Mouse (Mus musculus): ENCODE results near the gene Olfr1164. TPM values are rescaled to one million over a fixed set of nuclear protein-coding genes. Genes with fewer than 3 reads are reported as not detected.

Olfr1164 gene
- not detected in 2 replicates for total RNA-seq (2014; fragmentation: Nextera tagmentation)
- total RNA-seq (2017): not detected in 2 replicates

DNA sequence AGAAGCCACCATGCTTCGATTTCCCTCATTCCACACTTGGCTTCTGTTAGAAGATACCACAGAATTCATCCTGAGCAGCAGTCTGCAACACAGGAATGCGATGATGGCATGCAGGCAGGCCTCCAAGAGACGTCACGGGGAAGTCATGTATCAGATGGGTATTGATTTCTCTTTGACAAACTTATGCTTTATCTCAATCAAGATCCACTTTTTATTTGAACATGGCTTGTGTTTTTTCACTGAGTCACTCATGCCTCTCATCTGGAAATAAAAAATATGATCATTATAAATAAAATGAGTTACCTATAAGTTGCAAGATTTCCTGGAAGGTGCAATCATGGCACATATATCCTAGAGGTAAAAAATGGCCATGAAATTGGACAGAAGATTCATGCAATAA, at the start of gene Olfr1164:
Gene Olfr1164 (minus strand): TSS at position 101 of the 400 bp plus-strand sequence.
- ATAC-seq (replicated peaks; ENCODE audit: poor library complexity, severe bottlenecking): no peak

DNA sequence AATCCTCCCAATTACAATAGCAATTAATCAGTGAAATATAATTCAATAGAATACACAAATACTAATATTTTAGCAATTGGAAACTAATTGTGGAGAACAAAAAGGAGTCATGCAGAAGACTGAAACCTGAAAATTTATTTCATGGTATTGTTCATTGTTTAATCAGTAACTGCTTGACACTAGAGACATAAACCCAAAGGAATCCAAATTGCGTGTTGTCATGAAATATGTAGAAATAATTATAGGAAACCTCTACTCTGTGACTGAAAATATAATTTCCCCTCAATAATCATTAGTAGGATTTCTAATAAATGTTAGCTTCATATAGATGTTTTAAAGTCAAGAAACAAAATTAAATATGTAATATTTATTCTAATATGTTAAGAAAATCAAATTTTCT, 34.4 kb upstream of the Olfr1164 start, which contains the start of gene Olfr1166:
Gene Olfr1166 (minus strand): TSS at position 101 of the 400 bp plus-strand sequence.
- no peak for ATAC-seq (replicated peaks; ENCODE audit: poor library complexity, severe bottlenecking)

DNA sequence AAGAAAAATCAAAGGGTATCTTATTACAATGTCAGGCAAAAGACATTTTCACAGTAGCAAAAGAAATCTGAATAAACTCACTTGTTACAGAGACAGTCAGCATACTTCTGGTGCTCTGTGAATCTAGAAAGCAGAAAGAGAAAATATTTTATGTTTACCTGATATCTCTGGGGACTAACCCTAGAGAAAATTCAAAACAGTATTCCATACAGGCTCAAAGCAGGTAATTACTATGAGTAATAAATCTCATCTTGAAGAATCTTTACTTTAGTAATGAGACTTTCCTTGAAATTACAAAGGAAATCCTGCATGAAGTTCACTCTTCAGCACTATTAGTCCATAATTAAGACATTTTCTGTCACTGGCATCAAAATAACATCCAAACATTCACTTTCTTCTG, 22.0 kb downstream of the Olfr1164 start, which contains the start of gene Olfr1163:
Gene Olfr1163 (minus strand): TSS at position 101 of the 400 bp plus-strand sequence.
- no peak for ATAC-seq (replicated peaks; ENCODE audit: poor library complexity, severe bottlenecking)

DNA sequence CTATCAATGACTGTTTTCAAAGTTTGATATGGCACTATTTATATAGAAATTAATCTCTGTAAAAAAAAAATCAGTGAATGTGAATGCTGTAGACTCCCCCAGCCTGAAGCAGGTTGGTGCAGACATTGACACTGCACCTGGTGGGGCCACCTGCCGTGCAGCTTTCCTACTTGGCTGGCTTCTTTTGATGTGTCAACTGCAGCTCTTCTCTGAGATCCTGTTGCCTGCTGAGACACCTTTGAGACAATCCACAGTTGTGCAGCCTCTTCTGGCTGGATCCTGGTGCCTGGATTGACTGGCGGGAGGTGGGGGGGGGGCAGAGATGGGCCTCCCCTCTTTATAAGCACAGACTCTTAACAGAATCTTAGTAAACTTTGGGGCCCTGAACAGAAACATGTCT, 30.2 kb downstream of the Olfr1164 start:
- no peak for ATAC-seq (replicated peaks; ENCODE audit: poor library complexity, severe bottlenecking)

DNA sequence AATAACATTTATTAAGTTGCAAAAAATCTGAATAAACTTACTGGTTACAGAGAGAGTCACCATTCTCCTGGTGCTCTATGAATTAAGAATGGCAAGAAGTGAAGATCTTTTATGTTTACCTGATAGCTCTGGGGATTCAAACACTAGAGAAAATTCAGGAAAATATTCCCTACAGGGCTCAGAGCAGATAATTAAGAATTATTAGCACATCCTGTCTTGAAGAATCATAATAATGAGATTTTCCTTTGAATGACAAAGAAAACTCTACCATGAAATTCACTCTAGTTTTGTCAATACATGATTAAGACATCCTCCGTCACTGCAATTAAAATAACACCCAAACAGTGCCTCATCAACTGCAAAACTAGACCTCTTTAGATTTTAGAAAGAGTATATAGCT, 42.7 kb downstream of the Olfr1164 start, which contains the start of gene Olfr1162:
Gene Olfr1162 (minus strand): TSS at position 101 of the 400 bp plus-strand sequence.
- no peak for ATAC-seq (replicated peaks; ENCODE audit: poor library complexity, severe bottlenecking)

Other genes with a start within 250 kb of the Olfr1164 start
- not detected in 2 replicates for gene Olfr1150-ps1, start 250.0 kb downstream of the Olfr1164 start, total RNA-seq (2014; fragmentation: Nextera tagmentation)
- gene Olfr1150-ps1, start 250.0 kb downstream of the Olfr1164 start, total RNA-seq (2017): not detected in 2 replicates
- not detected in 2 replicates for gene Olfr1151, start 238.1 kb downstream of the Olfr1164 start, total RNA-seq (2014; fragmentation: Nextera tagmentation)
- gene Olfr1151, start 238.1 kb downstream of the Olfr1164 start, total RNA-seq (2017): not detected in 2 replicates
- not detected in 2 replicates for gene Olfr1152, start 227.5 kb downstream of the Olfr1164 start, total RNA-seq (2014; fragmentation: Nextera tagmentation)
- not detected in 2 replicates for gene Olfr1152, start 227.5 kb downstream of the Olfr1164 start, total RNA-seq (2017)
- gene Olfr1153, start 199.0 kb downstream of the Olfr1164 start, total RNA-seq (2014; fragmentation: Nextera tagmentation): not detected in 2 replicates
- not detected in 2 replicates for gene Olfr1153, start 199.0 kb downstream of the Olfr1164 start, total RNA-seq (2017)
- not detected in 2 replicates for gene Olfr1154, start 188.8 kb downstream of the Olfr1164 start, total RNA-seq (2014; fragmentation: Nextera tagmentation)
- not detected in 2 replicates for gene Olfr1154, start 188.8 kb downstream of the Olfr1164 start, total RNA-seq (2017)
- gene Olfr1155, start 148.8 kb downstream of the Olfr1164 start, total RNA-seq (2014; fragmentation: Nextera tagmentation): not detected in 2 replicates
- not detected in 2 replicates for gene Olfr1155, start 148.8 kb downstream of the Olfr1164 start, total RNA-seq (2017)
- not detected in 2 replicates for gene Olfr1156, start 140.9 kb downstream of the Olfr1164 start, total RNA-seq (2014; fragmentation: Nextera tagmentation)
- not detected in 2 replicates for gene Olfr1156, start 140.9 kb downstream of the Olfr1164 start, total RNA-seq (2017)
- gene Olfr1157, start 125.7 kb downstream of the Olfr1164 start, total RNA-seq (2014; fragmentation: Nextera tagmentation): not detected in 2 replicates
- gene Olfr1157, start 125.7 kb downstream of the Olfr1164 start, total RNA-seq (2017): not detected in 2 replicates
- not detected in 2 replicates for gene Olfr74, start 119.3 kb downstream of the Olfr1164 start, total RNA-seq (2014; fragmentation: Nextera tagmentation)
- gene Olfr74, start 119.3 kb downstream of the Olfr1164 start, total RNA-seq (2017): not detected in 2 replicates
- gene Olfr1158, start 103.9 kb downstream of the Olfr1164 start, total RNA-seq (2014; fragmentation: Nextera tagmentation): not detected in 2 replicates
- not detected in 2 replicates for gene Olfr1158, start 103.9 kb downstream of the Olfr1164 start, total RNA-seq (2017)
- not detected in 2 replicates for gene Olfr1160, start 85.7 kb downstream of the Olfr1164 start, total RNA-seq (2014; fragmentation: Nextera tagmentation)
- not detected in 2 replicates for gene Olfr1160, start 85.7 kb downstream of the Olfr1164 start, total RNA-seq (2017)
- gene Olfr1161, start 71.2 kb downstream of the Olfr1164 start, total RNA-seq (2014; fragmentation: Nextera tagmentation): not detected in 2 replicates
- gene Olfr1161, start 71.2 kb downstream of the Olfr1164 start, total RNA-seq (2017): not detected in 2 replicates
- not detected in 2 replicates for gene Olfr73, start 56.3 kb downstream of the Olfr1164 start, total RNA-seq (2014; fragmentation: Nextera tagmentation)
- not detected in 2 replicates for gene Olfr73, start 56.3 kb downstream of the Olfr1164 start, total RNA-seq (2017)
- gene Olfr1162, start 42.8 kb downstream of the Olfr1164 start, total RNA-seq (2014; fragmentation: Nextera tagmentation): not detected in 2 replicates
- not detected in 2 replicates for gene Olfr1162, start 42.8 kb downstream of the Olfr1164 start, total RNA-seq (2017)
- not detected in 2 replicates for gene Olfr1163, start 22.1 kb downstream of the Olfr1164 start, total RNA-seq (2014; fragmentation: Nextera tagmentation)
- not detected in 2 replicates for gene Olfr1163, start 22.1 kb downstream of the Olfr1164 start, total RNA-seq (2017)
- gene Olfr1166, start 34.3 kb upstream of the Olfr1164 start, total RNA-seq (2014; fragmentation: Nextera tagmentation): not detected in 2 replicates
- not detected in 2 replicates for gene Olfr1166, start 34.3 kb upstream of the Olfr1164 start, total RNA-seq (2017)
- not detected in 2 replicates for gene Olfr1167, start 61.2 kb upstream of the Olfr1164 start, total RNA-seq (2014; fragmentation: Nextera tagmentation)
- gene Olfr1167, start 61.2 kb upstream of the Olfr1164 start, total RNA-seq (2017): not detected in 2 replicates
- not detected in 2 replicates for gene Olfr1168, start 87.9 kb upstream of the Olfr1164 start, total RNA-seq (2014; fragmentation: Nextera tagmentation)
- not detected in 2 replicates for gene Olfr1168, start 87.9 kb upstream of the Olfr1164 start, total RNA-seq (2017)
- gene Olfr1170, start 134.4 kb upstream of the Olfr1164 start, total RNA-seq (2014; fragmentation: Nextera tagmentation): not detected in 2 replicates
- not detected in 2 replicates for gene Olfr1170, start 134.4 kb upstream of the Olfr1164 start, total RNA-seq (2017)
- gene Olfr1173, start 185.9 kb upstream of the Olfr1164 start, total RNA-seq (2014; fragmentation: Nextera tagmentation): not detected in 2 replicates
- not detected in 2 replicates for gene Olfr1173, start 185.9 kb upstream of the Olfr1164 start, total RNA-seq (2017)
- not detected in 2 replicates for gene Olfr1174-ps, start 221.2 kb upstream of the Olfr1164 start, total RNA-seq (2014; fragmentation: Nextera tagmentation)
- not detected in 2 replicates for gene Olfr1174-ps, start 221.2 kb upstream of the Olfr1164 start, total RNA-seq (2017)
- not detected in 2 replicates for gene Olfr1175-ps, start 233.2 kb upstream of the Olfr1164 start, total RNA-seq (2014; fragmentation: Nextera tagmentation)
- not detected in 2 replicates for gene Olfr1175-ps, start 233.2 kb upstream of the Olfr1164 start, total RNA-seq (2017)
- not detected in 2 replicates for gene Olfr1176, start 242.8 kb upstream of the Olfr1164 start, total RNA-seq (2014; fragmentation: Nextera tagmentation)
- gene Olfr1176, start 242.8 kb upstream of the Olfr1164 start, total RNA-seq (2017): not detected in 2 replicates

Measured in granulocyte monocyte progenitor cell, adult 5-6 weeks (primary cell).